Mouse (Mus musculus) testis, postnatal 14 days (tissue): ENCODE results near the gene Txndc17.
A peak's percentile ranks its signal among the peaks of the same experiment; 100 is the strongest.
"Not testable (repeated sequence)": the region's sequence is repeated elsewhere in the genome, so short reads cannot be mapped to it uniquely, and the experiment has no call there.

ENCODE experiments used
- DNase-seq: peaks from one replicate; pipeline ENCODE4 v3.0.0; 2021; ENCODE audit warnings: low spot score

Gene Txndc17

GRCm38 (mm10) chr11:72207204-72207833 lies at the start of gene Txndc17, which contains the start of gene 4933427D14Rik:
Txndc17 (plus strand) TSS chr11:72207547.
4933427D14Rik (minus strand) TSS chr11:72207459.
- DNase-seq = peak; percentile 91

DNA sequence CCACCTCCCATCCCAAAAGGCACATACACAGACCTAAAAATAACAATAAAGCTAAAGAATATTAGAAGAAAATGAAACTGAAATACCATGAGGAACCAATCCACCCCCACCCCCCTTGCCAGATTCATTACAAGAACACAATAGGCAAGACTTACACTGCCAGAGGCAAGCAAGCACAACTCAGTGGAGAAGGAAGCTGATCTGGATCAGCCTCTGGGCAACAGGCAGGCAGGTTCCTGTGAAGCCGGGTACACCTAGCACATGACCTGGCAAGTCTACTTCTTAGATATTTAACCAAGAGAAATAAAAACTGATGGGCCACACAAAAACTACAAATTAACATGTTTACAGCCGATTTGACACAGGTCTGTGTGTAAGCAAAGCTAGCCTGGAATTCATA lies 44.1 kb upstream of the Txndc17 start:
- no peak for DNase-seq

DNA sequence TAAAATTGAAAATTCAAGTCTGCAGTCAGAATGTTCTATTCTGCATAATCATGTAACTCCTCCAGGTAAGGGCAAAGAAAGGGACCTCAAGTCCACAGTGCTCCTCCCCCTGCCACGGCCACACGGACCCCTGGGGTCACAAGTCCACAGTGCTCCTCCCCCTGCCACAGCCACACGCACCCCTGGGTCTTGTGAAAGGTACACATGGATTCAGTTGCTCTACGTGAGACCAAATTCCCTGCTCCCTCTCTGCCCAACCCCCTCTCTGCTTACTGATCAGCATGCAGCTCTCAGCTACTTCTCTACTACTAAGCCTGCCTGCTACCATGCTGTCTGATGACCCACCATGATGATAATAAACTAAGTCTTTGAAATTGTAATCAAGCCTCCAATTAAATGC lies 37.5 kb upstream of the Txndc17 start:
- no peak for DNase-seq

- DNase-seq = not testable (repeated sequence)
Measured at GRCm38 (mm10) chr11:72171906-72172305, 35.4 kb upstream of the Txndc17 start.

DNA sequence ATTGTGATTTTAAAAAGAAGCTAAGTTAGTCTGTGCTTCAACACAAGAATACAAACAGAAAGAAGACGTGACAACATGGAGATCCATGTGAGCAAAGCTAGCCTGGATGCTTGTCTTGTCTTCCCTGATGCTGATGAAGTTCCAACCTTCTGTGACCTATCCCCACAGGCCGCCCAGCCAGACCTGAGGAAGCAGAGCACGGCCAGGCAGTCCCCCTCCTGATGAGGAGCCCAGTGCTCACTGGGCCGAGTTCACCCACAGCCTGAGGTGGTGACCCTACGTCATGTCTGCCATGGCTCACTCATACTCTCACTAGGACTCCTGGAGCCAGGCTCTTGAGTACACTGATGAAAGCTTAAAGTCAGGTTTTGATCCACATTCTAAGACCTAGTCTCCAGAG lies 33.8 kb upstream of the Txndc17 start:
- no peak for DNase-seq

DNA sequence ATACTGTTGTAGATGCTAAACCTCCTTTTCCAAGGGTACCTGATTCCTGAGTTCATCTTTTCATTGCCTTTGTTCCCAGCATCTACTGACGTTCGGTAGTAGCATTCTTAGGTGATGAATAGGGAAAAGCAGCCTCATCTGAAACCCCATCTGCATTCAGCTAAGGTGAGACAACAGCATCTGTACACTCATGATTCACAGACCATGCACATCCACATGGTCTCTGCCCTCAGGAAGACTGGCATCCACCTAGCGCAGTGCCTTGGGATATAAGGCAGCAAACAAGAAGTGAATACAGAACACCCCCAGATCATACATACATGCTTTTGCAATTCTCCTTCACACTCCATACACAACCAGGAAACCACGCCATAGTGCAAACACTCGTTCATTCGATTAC lies 32.6 kb upstream of the Txndc17 start:
- DNase-seq = no peak

GRCm38 (mm10) chr11:72175966-72176365 lies 31.4 kb upstream of the Txndc17 start:
- no peak for DNase-seq

DNA sequence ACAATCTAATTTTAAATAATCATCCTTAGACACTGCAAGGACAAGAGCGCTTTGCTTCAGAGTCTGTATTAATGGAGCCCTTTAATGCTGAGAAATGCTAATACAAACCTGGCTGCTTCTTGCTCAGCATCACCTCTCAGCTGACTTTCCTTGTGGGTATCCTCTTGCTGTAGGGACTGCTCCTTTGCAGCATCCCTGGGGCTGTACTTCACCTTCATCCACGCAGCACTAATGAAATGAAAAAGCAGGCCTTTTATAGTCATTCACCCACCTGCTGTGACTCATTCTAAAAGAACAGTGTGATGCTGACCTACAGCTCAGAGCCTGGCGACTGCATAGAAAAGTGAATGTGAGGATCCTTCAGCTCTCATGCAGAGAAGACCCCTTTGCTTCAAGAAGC lies 30.8 kb upstream of the Txndc17 start:
- no peak for DNase-seq

- no peak for DNase-seq
Measured at GRCm38 (mm10) chr11:72180556-72180955, 26.8 kb upstream of the Txndc17 start.

DNA sequence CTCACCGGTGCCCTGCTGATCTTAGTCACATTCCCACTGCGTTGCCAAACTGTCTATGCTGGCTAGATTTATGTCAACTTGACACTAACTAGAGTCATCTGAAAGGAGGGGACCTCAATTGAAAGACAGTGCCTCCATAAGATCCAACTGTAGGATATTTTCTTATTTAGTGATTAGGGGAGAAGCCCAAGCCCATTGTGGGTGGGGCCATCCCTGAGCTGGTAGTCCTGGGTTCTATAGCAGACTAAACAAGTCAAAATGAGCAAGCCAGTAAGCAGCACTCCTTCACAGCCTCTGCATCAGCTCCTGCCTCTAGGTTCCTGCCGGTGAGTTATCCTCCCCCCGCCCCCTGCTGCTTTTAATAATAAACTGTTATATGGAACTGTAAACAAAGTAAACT lies 26.2 kb upstream of the Txndc17 start:
- DNase-seq = no peak

DNA sequence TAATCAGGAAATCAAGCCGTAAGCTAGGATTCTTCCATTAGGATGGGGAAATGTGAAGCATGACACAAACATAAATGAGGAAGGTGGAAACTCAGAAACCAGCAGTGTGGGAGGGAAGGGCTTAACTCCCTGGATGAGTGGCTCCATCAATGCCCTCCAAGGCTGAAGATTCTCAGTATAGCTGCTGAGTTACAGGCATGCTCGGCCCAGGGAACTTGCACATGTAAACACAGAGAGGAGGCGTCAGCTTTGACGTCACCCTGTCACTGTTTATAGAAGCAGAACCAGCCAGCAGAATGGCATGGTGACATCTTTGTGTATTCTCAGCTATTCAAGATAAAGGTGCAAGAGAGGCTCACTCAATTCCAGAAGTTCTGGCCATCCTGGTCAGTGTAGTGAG lies 23.1 kb upstream of the Txndc17 start:
- DNase-seq = no peak

DNA sequence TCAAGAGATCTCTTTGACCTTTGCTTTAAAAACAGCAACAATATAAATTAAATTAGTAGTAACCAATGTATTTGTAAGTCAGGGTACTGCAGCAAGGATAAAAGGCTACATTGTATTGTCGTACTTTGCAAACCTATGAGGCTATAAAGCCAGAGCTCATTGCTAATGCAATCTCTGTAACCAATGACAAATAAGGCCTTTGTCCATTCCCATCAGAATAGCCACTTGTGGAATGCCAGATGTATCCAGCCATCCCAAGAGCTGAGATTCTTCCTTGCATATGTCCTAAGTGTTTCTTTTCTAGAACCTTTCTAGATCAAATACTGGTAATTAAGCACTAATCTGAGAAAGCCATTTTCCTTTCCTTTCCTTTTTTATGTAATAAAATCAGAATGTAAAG lies 16.5 kb upstream of the Txndc17 start:
- no peak for DNase-seq

DNA sequence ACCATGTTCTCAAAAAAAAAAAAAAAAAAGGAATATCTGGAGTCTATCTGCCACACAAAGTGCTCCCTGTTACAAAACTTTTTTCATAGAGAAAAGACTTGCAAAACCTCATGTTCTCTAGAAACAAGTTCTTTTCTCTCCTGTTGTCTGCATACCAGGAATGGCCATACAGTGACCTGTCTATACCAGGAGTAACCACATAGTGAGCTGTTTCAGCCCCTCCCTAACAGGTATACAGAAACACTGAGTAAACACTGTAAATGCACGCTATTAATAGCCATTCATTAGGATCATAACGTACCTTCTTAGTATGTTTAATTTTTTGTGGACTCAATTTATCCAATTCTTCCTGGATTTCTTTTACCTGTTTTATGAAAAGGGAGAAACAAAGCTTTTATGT lies 13.1 kb upstream of the Txndc17 start:
- no peak for DNase-seq

GRCm38 (mm10) chr11:72196506-72196905 lies 10.8 kb upstream of the Txndc17 start:
- no peak for DNase-seq

DNA sequence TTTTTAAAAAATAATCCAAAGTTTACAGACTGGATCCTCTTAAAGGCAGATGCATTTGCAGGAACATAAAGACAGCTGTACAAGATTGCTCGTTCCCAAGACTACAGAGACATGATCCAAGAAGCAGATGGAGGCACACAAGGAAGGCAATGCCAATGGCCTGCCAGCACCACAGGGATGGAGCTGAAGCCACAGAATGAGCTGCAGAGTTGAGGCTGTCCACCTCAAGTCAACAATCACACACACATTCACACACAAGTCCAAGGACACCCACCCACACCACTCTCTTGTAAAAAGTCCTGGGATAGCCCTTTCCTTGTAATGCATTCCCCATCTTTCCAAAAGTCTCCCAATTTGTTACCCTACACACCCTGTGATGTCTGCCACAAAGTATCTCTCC lies 3.9 kb upstream of the Txndc17 start:
- DNase-seq = no peak

DNA sequence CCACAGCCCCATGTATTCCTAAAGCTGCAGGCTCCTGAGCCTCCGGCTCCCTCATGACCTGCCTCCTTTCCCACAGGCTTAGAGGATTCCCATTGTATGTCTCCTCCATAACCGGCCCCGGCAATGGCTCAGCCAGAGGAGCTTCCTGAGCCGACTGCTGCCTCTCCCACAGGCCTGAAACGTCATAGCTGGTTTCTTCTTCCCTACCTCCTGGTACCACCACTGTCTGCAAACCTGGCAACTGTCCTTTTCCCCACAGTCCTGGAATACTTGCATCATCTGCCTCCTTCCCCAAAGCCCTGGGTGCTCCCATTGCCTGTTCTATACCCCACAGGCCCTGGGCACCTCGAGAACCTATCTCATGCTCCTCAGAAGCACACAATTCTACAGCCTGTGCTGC lies 2.1 kb upstream of the Txndc17 start:
- no peak for DNase-seq

- no peak for DNase-seq
Measured at GRCm38 (mm10) chr11:72206341-72207203, 775 bp upstream of the Txndc17 start, which contains the start of gene Gm43951. Gm43951 (minus strand) TSS chr11:72206840.

DNA sequence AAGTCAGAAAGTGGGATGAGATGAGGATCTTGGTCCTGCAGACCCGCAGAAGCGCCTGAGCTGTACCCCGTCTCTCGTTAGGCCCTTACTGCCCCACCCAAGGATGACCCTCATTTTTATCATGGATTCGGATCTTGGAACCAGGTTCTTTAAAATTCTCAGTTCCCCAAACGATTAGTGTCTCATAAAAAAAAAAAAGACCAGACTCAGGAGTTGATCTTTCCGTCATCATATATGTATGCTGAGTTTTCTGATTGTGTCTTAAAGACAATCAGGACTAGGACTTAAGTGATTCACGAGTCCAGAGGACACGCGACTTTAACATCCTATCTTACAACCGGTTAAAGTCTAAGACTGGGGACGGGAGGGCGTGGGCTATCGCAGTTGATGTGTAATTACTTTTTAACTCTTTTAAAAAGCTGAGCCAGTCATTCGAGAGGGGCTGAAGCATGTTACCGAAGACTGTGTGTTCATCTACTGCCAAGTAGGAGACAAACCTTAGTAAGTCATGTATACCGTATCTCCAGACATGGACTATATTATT lies 559 bp downstream of the Txndc17 start:
- no peak for DNase-seq

DNA sequence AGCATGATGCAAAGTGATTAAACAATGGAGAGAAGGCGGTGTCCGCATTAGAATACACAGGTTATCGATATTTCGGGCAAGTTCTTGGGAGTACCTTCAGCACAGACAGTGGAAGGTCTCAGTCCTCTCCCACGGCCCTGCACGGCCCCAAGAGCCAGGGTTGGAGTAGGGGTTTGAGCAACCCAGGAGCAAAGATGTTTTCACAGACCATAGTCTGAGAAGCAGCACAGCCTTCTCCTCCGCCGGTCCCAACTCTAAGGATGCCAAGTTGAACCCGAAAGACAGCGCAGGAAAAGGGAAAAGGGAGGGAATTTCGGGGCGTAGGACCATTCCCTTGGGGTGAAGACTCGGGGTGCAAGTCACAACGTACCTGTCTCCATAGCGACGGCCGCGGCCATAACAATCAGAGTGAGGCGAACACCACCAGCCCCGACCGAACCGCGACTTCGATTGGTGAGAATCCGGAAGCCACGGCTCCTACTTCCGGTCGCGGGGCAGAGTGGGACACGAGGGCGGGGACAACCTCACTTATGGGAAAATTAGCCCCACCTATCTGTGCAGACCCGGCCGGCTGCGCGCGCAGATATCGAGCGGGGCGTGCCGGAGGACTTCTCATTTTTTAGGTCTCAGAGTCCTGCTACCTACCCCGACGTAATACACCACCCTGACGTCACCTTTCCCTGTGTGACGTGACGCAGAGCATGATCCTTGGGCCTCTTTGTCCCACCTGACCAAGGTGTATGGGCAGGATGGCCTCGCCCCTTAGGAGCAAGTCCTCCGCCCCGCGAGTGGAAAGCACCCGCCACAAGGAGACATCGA lies 7.5 kb downstream of the Txndc17 start:
- DNase-seq = peak; percentile 95

DNA sequence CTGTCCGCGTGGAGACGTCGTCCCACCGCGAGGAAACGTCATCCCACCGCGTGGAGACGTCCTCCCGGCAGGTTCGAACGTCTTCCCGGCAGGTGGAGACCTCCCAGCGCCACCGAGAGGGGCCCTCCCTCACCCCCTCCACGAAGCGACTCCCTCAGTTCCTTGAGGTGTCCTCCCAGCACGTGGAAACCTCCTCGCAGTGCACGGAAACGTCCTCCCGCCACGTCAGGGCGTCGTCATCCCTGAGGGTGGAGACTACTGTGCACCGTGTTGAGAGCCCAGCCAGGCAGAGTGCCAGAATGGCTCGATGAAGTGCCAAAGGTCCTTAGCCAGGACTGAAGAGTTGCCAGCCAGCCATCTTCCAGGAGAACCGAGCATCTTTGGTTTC lies 8.1 kb downstream of the Txndc17 start, which contains the start of gene Med31:
Med31 (minus strand) TSS at position 183 of the 388 bp plus-strand sequence.
- DNase-seq = peak; percentile 79

GRCm38 (mm10) chr11:72217116-72217515 lies 9.8 kb downstream of the Txndc17 start:
- DNase-seq = no peak

GRCm38 (mm10) chr11:72221278-72221677 lies 13.9 kb downstream of the Txndc17 start:
- peak; percentile 65 for DNase-seq
